Mouse (Mus musculus) splenic B cell, adult 2 months (primary cell): Measurements from ENCODE around the gene Rbm47.

Source experiments
- DNase-seq: peaks from one replicate; pipeline ENCODE4 v3.0.0-alpha.2; 2011; ENCODE audit warnings: low read depth, low spot score
- H3K27me3 ChIP-seq: 2 replicates; pipeline ENCODE4 v1.6.1; 2012; ENCODE audit warnings: mild to moderate bottlenecking, low read length, moderate library complexity, mixed read lengths; ENCODE audit not compliant: control insufficient read depth, poor library complexity, insufficient read depth, severe bottlenecking
- H3K36me3 ChIP-seq: 2 replicates; pipeline ENCODE4 v1.6.1; 2012; ENCODE audit warnings: mild to moderate bottlenecking, low read length, moderate library complexity, mixed read lengths; ENCODE audit not compliant: control insufficient read depth, poor library complexity, insufficient read depth, severe bottlenecking

The Rbm47 gene

DNA sequence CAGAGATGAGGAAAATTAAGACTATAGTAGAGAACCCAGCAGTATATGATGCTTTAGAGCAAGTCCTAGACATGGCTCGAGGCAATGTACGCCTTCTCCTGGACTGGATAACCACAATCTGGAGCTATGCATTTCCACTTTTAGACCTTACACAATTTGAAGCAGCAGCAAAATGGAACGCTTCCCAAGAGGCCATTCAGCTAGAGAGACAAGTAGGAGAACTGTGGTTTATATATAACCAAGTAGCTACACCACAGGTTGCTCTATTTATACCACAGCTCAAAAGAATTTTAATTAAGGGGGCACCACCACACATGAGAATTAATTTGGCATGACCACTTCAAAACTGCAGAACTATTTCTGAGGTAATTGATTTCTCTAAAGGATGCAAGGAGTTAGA, 9.2 kb upstream of the Rbm47 start:
- DNase-seq, result no peak

GRCm38 (mm10) chr5:66174160-66174837, 1.4 kb upstream of the Rbm47 start:
- no peaks in the 10 kb centered on the region for H3K36me3 ChIP-seq
- DNase-seq, result no peak
- no peaks in the 10 kb centered on the region for H3K27me3 ChIP-seq

More for the DNA sequence above, 9.2 kb upstream of the Rbm47 start:
- Histone ChIP-seq H3K36me3 (no peaks in the 10 kb centered on the region), H3K27me3 (no peaks in the 10 kb centered on the region)

GRCm38 (mm10) chr5:66170591-66170990, 2.3 kb downstream of the Rbm47 start:
- H3K36me3 ChIP-seq, result no peaks in the 10 kb centered on the region
- no peaks in the 10 kb centered on the region for H3K27me3 ChIP-seq
- no peak for DNase-seq

DNA sequence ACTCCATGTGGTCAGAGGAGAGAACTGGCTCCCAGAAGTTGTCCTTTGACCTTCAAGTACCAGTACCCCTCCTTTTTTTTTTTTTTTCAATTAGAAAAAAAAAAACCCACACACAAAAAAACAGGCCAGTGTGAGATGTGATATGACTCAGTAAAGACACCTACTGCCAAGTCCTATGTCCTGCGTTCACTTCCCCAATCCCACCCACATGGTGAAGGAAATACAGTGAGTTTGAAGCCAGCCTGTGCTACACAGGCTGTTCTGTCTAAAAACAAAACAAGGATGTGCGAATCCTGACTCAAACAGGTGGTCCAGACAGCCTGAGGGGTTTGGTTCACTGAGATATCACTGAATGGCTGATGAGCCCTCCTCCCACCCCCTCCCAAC, 3.8 kb downstream of the Rbm47 start:
- DNase-seq, result peak; percentile 30
- Histone ChIP-seq H3K27me3 (no peaks in the 10 kb centered on the region), H3K36me3 (no peaks in the 10 kb centered on the region)

DNA sequence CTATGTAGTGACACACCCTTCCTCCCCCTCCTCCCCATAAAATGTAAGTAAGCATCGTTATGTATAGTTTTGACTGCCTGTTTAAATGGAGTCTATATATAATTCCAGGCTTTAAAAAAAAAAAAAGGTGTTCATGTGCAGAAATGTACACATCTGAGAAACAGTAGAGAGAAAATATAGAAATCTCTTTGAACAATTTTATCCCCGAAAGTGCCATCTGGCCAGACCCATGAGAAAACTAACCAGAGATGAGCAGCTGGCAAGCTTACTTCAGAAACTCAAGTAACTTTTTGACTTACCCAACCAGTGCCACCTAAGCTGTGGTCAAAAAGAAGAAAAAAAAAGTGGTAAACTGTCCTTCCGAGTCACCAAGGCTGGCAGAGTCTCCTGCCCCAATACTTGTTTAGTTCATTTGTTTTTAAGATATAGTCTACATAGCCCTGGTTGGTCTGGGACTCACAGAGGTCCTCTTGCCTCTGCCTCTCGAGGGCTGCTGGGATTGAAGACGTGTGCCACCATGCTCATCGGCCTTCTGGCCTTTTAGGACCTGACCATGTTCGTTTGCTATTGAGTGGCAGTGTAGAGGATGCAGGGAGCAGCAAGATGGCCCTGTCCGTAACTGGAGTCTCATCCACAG, 4.3 kb downstream of the Rbm47 start:
- DNase-seq, result no peak
- Histone ChIP-seq H3K27me3 (no peaks in the 10 kb centered on the region), H3K36me3 (no peaks in the 10 kb centered on the region)

GRCm38 (mm10) chr5:66166931-66167330, 6.0 kb downstream of the Rbm47 start:
- Histone ChIP-seq H3K27me3 (no peaks in the 10 kb centered on the region), H3K36me3 (no peaks in the 10 kb centered on the region)
- no peak for DNase-seq

DNA sequence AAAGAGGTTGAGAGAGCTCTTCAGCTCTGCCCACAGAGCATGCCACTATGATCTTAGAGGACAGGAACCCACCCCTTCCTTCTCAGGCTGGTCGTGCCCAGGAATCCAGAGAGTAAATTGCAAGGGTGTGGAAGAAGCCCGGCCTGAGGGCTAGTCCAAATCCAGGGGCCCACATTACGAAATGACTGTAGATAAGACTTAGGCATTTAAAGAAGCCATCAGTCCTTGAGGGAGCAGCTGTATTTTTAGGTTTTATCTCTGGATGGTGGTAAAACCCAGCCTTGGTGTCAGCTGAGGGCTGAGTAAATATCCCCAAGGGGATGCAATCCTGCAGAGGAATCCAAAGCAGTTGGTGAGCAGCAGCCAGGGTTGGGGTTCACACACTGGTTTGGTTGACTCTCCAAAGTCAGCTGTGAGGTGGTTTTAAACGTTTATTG, 6.7 kb downstream of the Rbm47 start:
- no peaks in the 10 kb centered on the region for H3K27me3 ChIP-seq
- DNase-seq, result no peak
- H3K36me3 ChIP-seq, result no peaks in the 10 kb centered on the region

- peak; percentile 20 for DNase-seq
- Histone ChIP-seq H3K36me3 (no peaks in the 10 kb centered on the region), H3K27me3 (no peaks in the 10 kb centered on the region)
Observed at GRCm38 (mm10) chr5:66165748-66166147, 7.2 kb downstream of the Rbm47 start.

DNA sequence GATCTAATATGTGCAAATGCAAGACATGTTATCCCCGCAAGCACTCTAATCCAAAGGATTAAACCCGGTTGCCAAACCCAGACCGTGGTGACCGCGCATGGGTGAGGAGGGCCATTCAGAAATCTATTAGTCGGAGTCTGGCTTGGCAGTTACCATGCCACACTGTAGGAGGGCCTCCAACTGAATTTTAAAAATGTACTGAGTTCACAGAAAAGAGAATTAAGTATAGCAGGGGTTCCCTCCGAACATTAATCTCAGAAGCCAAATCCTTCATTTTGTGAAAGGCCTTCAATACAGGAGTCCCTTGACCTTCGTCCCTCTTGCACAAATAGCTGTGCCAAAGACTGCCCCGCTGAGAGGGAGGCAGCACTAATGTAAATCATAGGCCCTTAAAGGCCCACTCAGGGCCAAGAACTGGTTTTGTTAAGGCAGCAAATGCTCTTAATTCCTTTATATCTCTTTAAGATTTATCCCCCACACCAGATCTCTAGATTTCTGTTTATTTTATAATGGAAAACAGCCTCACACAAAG, 16.4 kb downstream of the Rbm47 start:
- H3K36me3 ChIP-seq, result no peaks in the 10 kb centered on the region
- no peak for DNase-seq
- H3K27me3 ChIP-seq, result no peaks in the 10 kb centered on the region; the same call in 1 of the 2 replicates

- Histone ChIP-seq H3K36me3 (no peaks in the 10 kb centered on the region), H3K27me3 (peaks cover 2% of the 10 kb centered on the region; the same call in 1 of the 2 replicates)
- DNase-seq, result no peak
Observed at GRCm38 (mm10) chr5:66154616-66155015, 18.3 kb downstream of the Rbm47 start.

- DNase-seq, result no peak
- Histone ChIP-seq H3K36me3 (no peaks in the 10 kb centered on the region), H3K27me3 (peaks cover 2% of the 10 kb centered on the region; the same call in 1 of the 2 replicates)
Observed at GRCm38 (mm10) chr5:66153486-66153885, 19.4 kb downstream of the Rbm47 start.

- H3K27me3 ChIP-seq, result peaks cover 2% of the 10 kb centered on the region; the same call in 1 of the 2 replicates
- H3K36me3 ChIP-seq, result no peaks in the 10 kb centered on the region
- peak; percentile 55 for DNase-seq
Observed at GRCm38 (mm10) chr5:66151301-66152188, 21.4 kb downstream of the Rbm47 start.

GRCm38 (mm10) chr5:66150706-66151300, 22.1 kb downstream of the Rbm47 start:
- peak; percentile 29 for DNase-seq
- Histone ChIP-seq H3K36me3 (no peaks in the 10 kb centered on the region), H3K27me3 (peaks cover 2% of the 10 kb centered on the region; the same call in 1 of the 2 replicates)

DNA sequence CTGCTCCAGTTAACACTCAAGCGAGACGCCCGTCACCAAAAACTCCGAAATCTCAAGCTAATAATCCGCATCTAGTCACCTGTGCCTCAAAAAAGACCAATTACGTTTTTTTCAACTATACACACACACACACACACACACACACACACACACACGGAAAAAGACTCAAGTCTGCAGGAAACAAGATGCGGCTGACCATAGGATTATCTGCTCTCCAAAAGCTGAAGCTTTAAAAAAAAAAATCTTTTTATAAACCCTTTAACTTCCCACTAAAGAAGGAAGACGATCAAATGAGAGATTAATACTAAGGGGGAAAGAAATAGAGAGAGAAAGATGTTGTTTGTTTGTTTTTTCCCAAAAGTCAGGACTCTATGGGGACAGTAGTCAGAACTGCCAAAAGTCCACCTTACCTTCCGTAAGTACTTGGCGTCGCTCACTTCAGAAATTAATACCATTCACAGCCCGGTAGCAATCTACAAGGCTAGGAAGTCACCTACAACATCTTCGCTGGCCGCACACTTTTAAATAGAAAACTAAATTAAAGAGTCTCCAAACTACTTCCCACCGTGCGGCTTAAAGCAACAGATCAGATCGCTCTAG, 22.7 kb downstream of the Rbm47 start:
- peak; percentile 30 for DNase-seq
- Histone ChIP-seq H3K36me3 (no peaks in the 10 kb centered on the region), H3K27me3 (peaks cover 2% of the 10 kb centered on the region; the same call in 1 of the 2 replicates)
